Mouse (Mus musculus): ENCODE data around the gene Rspo1.

- TF ChIP-seq CTCF (IDR thresholded peaks at IDR 0.05; ENCODE audit: low read depth) = no peak
- TF ChIP-seq EP300 (IDR thresholded peaks at IDR 0.05; ENCODE audit: low read depth) = no peak
These were observed 25.3 kb upstream of the Rspo1 start for GRCm38 (mm10) chr4:124960940-124961339.

All from heart, postnatal 0 days (tissue).